Mouse (Mus musculus): Measurements from ENCODE around the gene Casp3. TPM values are rescaled to one million over a fixed set of nuclear protein-coding genes. Genes with fewer than 3 reads are reported as not detected.

The Casp3 gene
- total and polyA plus RNA-seq, 3 experiments = 1.6 to 3.3 (median 2.2) TPM

DNA sequence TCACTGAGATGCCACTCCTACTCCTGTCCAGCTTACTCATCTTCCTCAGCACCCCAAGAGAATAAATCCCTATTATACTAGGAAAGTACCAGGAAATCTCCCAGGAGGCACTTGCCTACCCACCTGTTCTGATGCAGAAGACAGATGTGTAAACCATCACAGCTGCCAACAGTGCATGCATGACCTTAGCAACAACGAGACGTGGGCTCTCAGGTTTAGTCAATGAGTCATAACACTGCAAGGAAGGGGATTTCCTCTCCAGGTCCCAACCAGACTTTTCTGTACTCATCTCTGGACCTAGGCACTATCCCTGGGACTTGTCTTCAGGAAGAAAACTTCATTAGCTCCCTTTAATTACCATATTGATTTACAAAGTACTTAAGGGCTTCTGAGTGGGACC lies 38.8 kb downstream of the Casp3 start:
- no peaks in the 10 kb centered on the region for H3K27me3 ChIP-seq (ENCODE audit: control insufficient read depth, insufficient read depth, low read length)
- H3K36me3 ChIP-seq (ENCODE audit: control insufficient read depth, insufficient read depth, low read length) = no peaks in the 10 kb centered on the region
- peaks cover 6% of the 10 kb centered on the region for H3K4me1 ChIP-seq (ENCODE audit: control insufficient read depth, insufficient read depth, low read length)
- H3K79me2 ChIP-seq (replicated peaks; ENCODE audit: control insufficient read depth, insufficient read depth, low read length) = no peaks in the 10 kb centered on the region
- no peak overlapping the region for H3K9ac ChIP-seq (ENCODE audit: low read depth, low read length)
- intact Hi-C loops (cut with DNase I) = no loop called here
- TF ChIP-seq EP300 (IDR thresholded peaks at IDR 0.05; ENCODE audit: insufficient read depth, low read depth, low read length) (no peak), CTCF (IDR thresholded peaks at IDR 0.05) (no peak), POLR2A (IDR thresholded peaks at IDR 0.05; ENCODE audit: insufficient read depth, low read depth, low read length) (no peak)
- H3K4me3 ChIP-seq = no peak overlapping the region
- no peak for DNase-seq
- no peak overlapping the region for H3K27ac ChIP-seq
- WGBS = 58% methylated on average over 2 of the region's 2 CpGs

DNA sequence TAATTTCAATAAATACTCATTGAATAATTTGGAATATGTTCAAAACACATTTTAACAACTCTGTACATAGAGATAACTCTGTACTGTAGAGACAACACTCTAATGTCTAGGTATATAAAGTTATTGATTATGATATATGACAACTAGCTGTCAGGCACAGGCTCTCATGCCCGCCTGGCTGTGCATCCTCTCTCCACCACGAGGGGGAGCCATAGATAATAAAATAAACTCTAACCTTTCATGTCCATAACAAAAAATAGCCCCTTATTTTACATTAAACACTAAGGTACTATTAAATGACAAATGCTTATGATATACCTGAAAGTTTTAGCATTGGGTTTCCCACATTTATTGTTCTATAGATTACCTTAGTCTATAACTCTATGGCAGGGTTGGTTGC lies 54.4 kb downstream of the Casp3 start:
- TF ChIP-seq POLR2A (IDR thresholded peaks at IDR 0.05; ENCODE audit: insufficient read depth, low read depth, low read length) = no peak
- peak; percentile 99 for TF ChIP-seq CTCF (IDR thresholded peaks at IDR 0.05)
- peak; percentile 66; the same call in 1 of the 2 replicates for TF ChIP-seq EP300 (IDR thresholded peaks at IDR 0.05; ENCODE audit: insufficient read depth, low read depth, low read length)
- Histone ChIP-seq H3K27me3 (ENCODE audit: control insufficient read depth, insufficient read depth, low read length) (no peaks in the 10 kb centered on the region), H3K79me2 (replicated peaks; ENCODE audit: control insufficient read depth, insufficient read depth, low read length) (no peaks in the 10 kb centered on the region), H3K4me1 (ENCODE audit: control insufficient read depth, insufficient read depth, low read length) (no peaks in the 10 kb centered on the region; the same call in 1 of the 2 replicates), H3K36me3 (ENCODE audit: control insufficient read depth, insufficient read depth, low read length) (no peaks in the 10 kb centered on the region), H3K27ac (no peak overlapping the region), H3K4me3 (no peak overlapping the region), H3K9ac (ENCODE audit: low read depth, low read length) (no peak overlapping the region)
- intact Hi-C loops (cut with DNase I) = loop anchor here (2.0 to 5.0 kb wide), 3 partner anchors 66 to 701 kb away; partner anchors contain the start of gene Irf2
- peak; percentile 50 to 79 for DNase-seq
- WGBS = 1% methylated on average over 2 of the region's 2 CpGs

DNA sequence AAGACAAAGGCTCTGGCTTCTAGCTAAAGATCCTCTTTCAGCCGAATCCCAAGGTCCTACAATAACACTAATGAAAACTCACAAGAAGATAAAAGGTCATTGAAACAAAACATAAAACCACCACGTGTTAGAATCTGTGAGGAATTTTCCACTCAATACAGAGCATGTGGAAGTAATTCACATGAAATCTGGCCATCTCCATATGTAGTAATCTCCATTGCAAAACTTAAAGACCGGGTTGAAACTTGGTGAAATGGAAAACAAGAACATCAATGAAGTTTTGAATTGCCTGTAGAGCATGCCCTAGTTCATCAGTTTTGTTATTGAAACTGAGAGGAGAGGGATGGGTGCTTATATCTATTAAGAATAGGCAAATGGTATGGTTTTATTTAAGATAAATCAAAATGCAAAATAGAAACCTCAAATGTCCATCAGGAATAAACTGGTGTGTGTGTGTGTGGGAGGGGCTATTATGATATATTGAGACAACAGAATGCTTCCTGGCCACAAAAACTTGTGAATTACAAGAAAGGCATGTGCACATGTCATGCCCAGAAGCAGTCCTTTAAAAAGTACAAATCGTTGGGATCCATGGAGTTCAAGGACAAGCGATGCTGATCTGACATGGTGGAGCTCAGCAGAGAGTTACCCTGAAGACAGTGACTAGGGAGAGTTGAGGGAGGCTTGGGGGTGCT lies 63.7 kb downstream of the Casp3 start:
- Histone ChIP-seq H3K4me1 (ENCODE audit: control insufficient read depth, insufficient read depth, low read length) (no peaks in the 10 kb centered on the region), H3K79me2 (replicated peaks; ENCODE audit: control insufficient read depth, insufficient read depth, low read length) (no peaks in the 10 kb centered on the region), H3K27me3 (ENCODE audit: control insufficient read depth, insufficient read depth, low read length) (no peaks in the 10 kb centered on the region), H3K36me3 (ENCODE audit: control insufficient read depth, insufficient read depth, low read length) (no peaks in the 10 kb centered on the region), H3K9ac (ENCODE audit: low read depth, low read length) (no peak overlapping the region), H3K4me3 (no peak overlapping the region), H3K27ac (no peak overlapping the region)
- WGBS = 52% methylated on average over 5 of the region's 5 CpGs
- intact Hi-C loops (cut with DNase I) = no loop called here
- TF ChIP-seq POLR2A (IDR thresholded peaks at IDR 0.05; ENCODE audit: insufficient read depth, low read depth, low read length) (no peak), EP300 (IDR thresholded peaks at IDR 0.05; ENCODE audit: insufficient read depth, low read depth, low read length) (no peak), CTCF (IDR thresholded peaks at IDR 0.05) (no peak)
- DNase-seq = no peak

DNA sequence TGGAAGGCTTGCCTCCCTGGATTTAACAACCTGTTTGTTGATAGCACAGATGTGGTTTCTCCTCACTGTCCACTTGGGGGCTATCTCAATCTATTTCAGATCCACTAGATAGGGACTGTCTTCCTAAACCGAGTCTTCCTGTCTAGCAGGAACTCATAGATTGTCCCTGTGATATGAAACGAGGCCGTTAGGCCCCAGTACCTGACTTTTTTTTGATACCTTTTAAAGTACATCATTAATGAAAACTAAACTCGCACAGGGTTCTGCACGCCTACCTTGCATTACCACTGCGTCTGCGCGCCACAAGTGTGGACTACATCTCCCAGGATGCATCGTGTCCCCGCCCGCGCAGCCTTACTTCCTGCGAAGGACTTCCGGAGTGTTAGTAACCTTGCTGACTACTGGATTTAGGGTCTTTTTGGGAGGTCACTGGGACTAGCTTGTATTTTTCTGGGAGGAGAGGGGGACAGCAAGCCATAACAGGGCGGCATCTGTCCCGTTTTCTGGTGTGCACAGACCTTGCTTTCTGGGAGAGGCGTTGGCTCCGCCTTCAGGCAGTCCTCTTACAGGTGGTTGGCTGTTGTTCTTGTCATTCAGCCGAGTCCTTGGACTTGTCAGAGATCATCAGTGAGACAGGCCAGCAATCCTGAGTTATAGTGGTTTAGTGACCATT lies 69.7 kb downstream of the Casp3 start:
- peak; percentile 94 for DNase-seq
- WGBS = 1% methylated on average over 19 of the region's 19 CpGs
- H3K79me2 ChIP-seq (replicated peaks; ENCODE audit: control insufficient read depth, insufficient read depth, low read length) = no peaks in the 10 kb centered on the region
- H3K27me3 ChIP-seq (ENCODE audit: control insufficient read depth, insufficient read depth, low read length) = no peaks in the 10 kb centered on the region
- intact Hi-C loops (cut with DNase I) = loop anchor here (2.0 to 5.0 kb wide), 3 partner anchors 51 to 250 kb away; partner anchors contain the start of gene Irf2
- peak; percentile 40; the same call in 1 of the 2 replicates for TF ChIP-seq EP300 (IDR thresholded peaks at IDR 0.05; ENCODE audit: insufficient read depth, low read depth, low read length)
- TF ChIP-seq CTCF (IDR thresholded peaks at IDR 0.05) = peak; percentile 76
- no peak for TF ChIP-seq POLR2A (IDR thresholded peaks at IDR 0.05; ENCODE audit: insufficient read depth, low read depth, low read length)
- H3K4me3 ChIP-seq = peak overlapping the region; percentile 73
- no peaks in the 10 kb centered on the region for H3K4me1 ChIP-seq (ENCODE audit: control insufficient read depth, insufficient read depth, low read length)
- H3K36me3 ChIP-seq (ENCODE audit: control insufficient read depth, insufficient read depth, low read length) = no peaks in the 10 kb centered on the region
- peak overlapping the region; percentile 98 for H3K9ac ChIP-seq (ENCODE audit: low read depth, low read length)
- H3K27ac ChIP-seq = peak overlapping the region; percentile 100

Other genes with a start within 250 kb of the Casp3 start
- gene Acsl1, start 146.3 kb upstream of the Casp3 start, total RNA-seq (2021) = 100 to 1,000 TPM; 774 to 911 TPM
- gene Acsl1, start 146.3 kb upstream of the Casp3 start, polyA plus RNA-seq (2012; rRNA removed) = 330 and 577 TPM in 2 replicates
- gene Cenpu, start 65.3 kb upstream of the Casp3 start, total RNA-seq (2021) = under 1 TPM; 0.30 to 0.73 TPM
- 0.21 and 0.50 TPM in 2 replicates for gene Cenpu, start 65.3 kb upstream of the Casp3 start, polyA plus RNA-seq (2012; rRNA removed)
- 1 to 10 TPM; 1.9 to 2.4 TPM for gene Primpol, start 79 bp upstream of the Casp3 start, total RNA-seq (2021)
- 0.86 and 1.00 TPM in 2 replicates for gene Primpol, start 79 bp upstream of the Casp3 start, polyA plus RNA-seq (2012; rRNA removed)
- 10 to 100 TPM; 31.8 to 35.9 TPM for gene Irf2, start 122.4 kb downstream of the Casp3 start, total RNA-seq (2021)
- 10.3 TPM in 2 replicates for gene Irf2, start 122.4 kb downstream of the Casp3 start, polyA plus RNA-seq (2012; rRNA removed)

All from heart, adult 2 months (tissue).